Mouse (Mus musculus) CH12.LX (cell line): ENCODE measurements around the gene Bcas3.

Source experiments
- CTCF ChIP-seq, 2 experiments: IDR thresholded peaks in 1 of 2; conservative IDR thresholded peaks in 1 of 2; 2 replicates each; pipeline ENCODE4 v1.5.1; 2011 to 2012; ENCODE audit warnings: low read depth in 2 of 2, low read length in 2 of 2, improper control_type of control experiment in 1 of 2, inconsistent platforms in 1 of 2, mild to moderate bottlenecking in 1 of 2, moderate library complexity in 1 of 2
- GABPA ChIP-seq: IDR thresholded peaks from 2 replicates; pipeline ENCODE4 v1.6.1; 2012; ENCODE audit warnings: low read depth, low read length, improper control_type of control experiment, inconsistent platforms; ENCODE audit not compliant: insufficient replicate concordance
- JUND ChIP-seq: conservative IDR thresholded peaks from 2 replicates; pipeline ENCODE4 v1.6.1; 2011; ENCODE audit warnings: low read depth, low read length, improper control_type of control experiment
- KAT2A ChIP-seq: IDR thresholded peaks from 2 replicates; pipeline ENCODE4 v1.6.1; 2012; ENCODE audit warnings: low read length, improper control_type of control experiment, inconsistent platforms; ENCODE audit not compliant: insufficient replicate concordance
- POLR2A ChIP-seq: IDR thresholded peaks from 2 replicates; pipeline ENCODE4 v1.6.1; 2011; ENCODE audit warnings: low read depth, mild to moderate bottlenecking, improper control_type of control experiment, low read length
- SMC3 ChIP-seq: IDR thresholded peaks from 2 replicates; pipeline ENCODE4 v1.6.1; 2011; ENCODE audit warnings: low read depth, low read length, improper control_type of control experiment
- USF2 ChIP-seq: conservative IDR thresholded peaks from 2 replicates; pipeline ENCODE4 v1.6.1; 2011; ENCODE audit warnings: low read depth, low read length, improper control_type of control experiment

GRCm38 (mm10) chr11:85511270-85511904, 158.4 kb downstream of the Bcas3 start:
- TF ChIP-seq KAT2A (no peak), JUND (no peak), CTCF (conservative IDR thresholded peaks at IDR 0.05 in 1 of 2, IDR thresholded peaks at IDR 0.05 in 1 of 2; ENCODE audit: low read depth in 2 of 2, low read length in 2 of 2) (no peak), USF2 (no peak), POLR2A (no peak), SMC3 (no peak), GABPA (no peak)
